Mouse (Mus musculus) megakaryocyte, embryonic 14.5 days (primary cell): ENCODE data around the gene Ick.

Source experiments
- FLI1 ChIP-seq: IDR thresholded peaks from 2 replicates; pipeline ENCODE4 v1.6.1; 2012; ENCODE audit warnings: low read length, inconsistent platforms, mixed read lengths
- GATA1 ChIP-seq: IDR thresholded peaks from 3 replicates; pipeline ENCODE4 v1.6.1; 2012; ENCODE audit warnings: mixed read lengths, low read length, inconsistent platforms, borderline replicate concordance

- TF ChIP-seq FLI1, result no peak
- no peak for TF ChIP-seq GATA1
Measured at GRCm38 (mm10) chr9:78070496-78070895, 38.5 kb upstream of the Ick start.
